Mouse (Mus musculus) adrenal gland, adult 8-10 months (tissue): ENCODE results near the gene Bcas3. TPM values are rescaled to one million over a fixed set of nuclear protein-coding genes. Genes with fewer than 3 reads are reported as not detected.
"Not testable (repeated sequence)": the region's sequence is repeated elsewhere in the genome, so short reads cannot be mapped to it uniquely, and the experiment has no call there.

Experiments
- DNase-seq: peaks from one replicate; pipeline ENCODE4 v3.0.0; 2022
- total RNA-seq, 4 experiments: library from RNA; stranded (reverse); gene quantifications; 2 replicates each; pipeline ENCODE4 v1.2.4; 2022

Bcas3 gene
- total RNA-seq, 4 experiments from 2014 or later: 47.5 to 76.4 (median 53.4) TPM

GRCm38 (mm10) chr11:85482737-85483467 is 129.9 kb downstream of the Bcas3 start:
- no peak for DNase-seq

- DNase-seq: no peak
These were observed 132.4 kb downstream of the Bcas3 start for GRCm38 (mm10) chr11:85485197-85485940.

GRCm38 (mm10) chr11:85487501-85487900 is 134.5 kb downstream of the Bcas3 start:
- DNase-seq: no peak

GRCm38 (mm10) chr11:85492231-85492630 is 139.3 kb downstream of the Bcas3 start:
- peak; percentile 32 for DNase-seq

GRCm38 (mm10) chr11:85492666-85493065 is 139.7 kb downstream of the Bcas3 start:
- DNase-seq: no peak

- no peak for DNase-seq
These were observed 146.6 kb downstream of the Bcas3 start for GRCm38 (mm10) chr11:85499561-85499960.

- no peak for DNase-seq
These were observed 149.1 kb downstream of the Bcas3 start for GRCm38 (mm10) chr11:85502031-85502430.

GRCm38 (mm10) chr11:85504812-85505211 is 151.8 kb downstream of the Bcas3 start:
- not testable (repeated sequence) for DNase-seq

GRCm38 (mm10) chr11:85505811-85506210 is 152.8 kb downstream of the Bcas3 start:
- DNase-seq: no peak

GRCm38 (mm10) chr11:85509334-85509733 is 156.4 kb downstream of the Bcas3 start:
- DNase-seq: no peak

- DNase-seq: no peak
These were observed 158.4 kb downstream of the Bcas3 start for GRCm38 (mm10) chr11:85511270-85511904.

GRCm38 (mm10) chr11:85516724-85517123 is 163.8 kb downstream of the Bcas3 start:
- no peak for DNase-seq

GRCm38 (mm10) chr11:85518025-85518756 is 165.2 kb downstream of the Bcas3 start:
- no peak for DNase-seq

- DNase-seq: no peak
These were observed 167.3 kb downstream of the Bcas3 start for GRCm38 (mm10) chr11:85520236-85520635.

- DNase-seq: peak; percentile 54
These were observed 168.0 kb downstream of the Bcas3 start for GRCm38 (mm10) chr11:85520996-85521395.

GRCm38 (mm10) chr11:85523646-85524045 is 170.7 kb downstream of the Bcas3 start:
- no peak for DNase-seq

GRCm38 (mm10) chr11:85524186-85524585 is 171.2 kb downstream of the Bcas3 start:
- peak; percentile 76 for DNase-seq

GRCm38 (mm10) chr11:85524841-85525500 is 172.0 kb downstream of the Bcas3 start:
- DNase-seq: no peak

- DNase-seq: no peak
These were observed 172.5 kb downstream of the Bcas3 start for GRCm38 (mm10) chr11:85525501-85525885.

GRCm38 (mm10) chr11:85525979-85526775 is 173.2 kb downstream of the Bcas3 start:
- no peak for DNase-seq

- DNase-seq: no peak
These were observed 174.3 kb downstream of the Bcas3 start for GRCm38 (mm10) chr11:85527261-85527660.
